Mouse (Mus musculus): ENCODE data around the gene Rab3gap2.

The Rab3gap2 gene

DNA sequence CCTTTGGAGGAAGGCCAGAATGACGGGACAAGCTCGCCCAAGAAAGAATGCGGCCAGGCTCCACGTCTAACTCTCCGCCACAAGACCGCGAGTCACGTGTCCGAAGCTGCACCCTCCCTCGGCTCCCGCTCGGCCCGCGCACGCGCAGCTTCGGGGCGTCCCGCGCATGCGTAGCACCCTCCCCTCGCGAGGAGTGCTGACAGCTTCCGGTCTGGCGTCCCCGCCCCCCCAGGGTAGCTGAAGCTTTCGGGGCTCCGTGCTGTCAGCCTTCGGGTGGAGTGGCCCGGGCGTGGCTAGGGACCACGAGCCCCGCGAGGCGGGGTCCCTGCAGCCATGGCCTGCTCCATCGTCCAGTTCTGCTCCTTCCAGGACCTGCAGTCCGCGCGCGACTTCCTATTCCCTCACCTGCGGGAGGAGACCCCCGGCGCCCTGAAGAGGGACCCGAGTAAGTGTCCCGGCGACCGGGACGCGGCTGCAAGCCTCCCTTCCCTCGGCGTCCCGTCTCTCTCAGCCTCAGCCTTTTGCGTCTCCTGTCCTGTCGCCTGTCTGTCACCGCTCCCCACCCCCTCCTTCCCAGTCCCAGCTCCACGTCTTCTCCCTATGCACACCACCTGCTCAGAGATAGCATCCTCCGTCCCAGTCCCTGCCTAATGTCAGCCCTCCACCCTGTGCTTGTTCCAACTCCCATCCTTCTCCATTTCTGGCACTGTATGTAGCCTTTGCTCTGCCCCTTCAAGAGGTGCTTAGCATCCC is at the start of gene Rab3gap2:
TSS of gene Rab3gap2 (plus strand) at position 209 of the 753 bp plus-strand sequence.
- DNase-seq, result peak; percentile 99

DNA sequence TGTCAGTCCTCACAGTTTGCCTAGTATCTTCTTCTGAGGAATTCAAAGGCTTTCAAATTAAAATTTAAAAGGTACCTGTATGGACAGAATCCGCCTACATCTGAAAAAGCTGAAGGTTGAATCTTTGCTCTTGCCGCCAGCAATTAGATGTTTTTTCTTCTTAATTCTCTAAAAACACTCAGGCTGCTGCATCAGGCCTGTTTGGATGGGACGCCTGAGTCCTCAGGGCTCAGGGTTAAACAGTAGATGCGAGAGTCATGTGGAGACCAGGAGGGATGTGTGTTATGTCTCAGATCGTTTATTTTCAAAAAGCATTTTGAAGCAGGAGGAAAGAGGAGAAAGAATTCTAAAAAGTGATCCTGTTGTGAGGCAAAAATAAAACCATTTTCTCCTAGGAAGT is 30.3 kb upstream of the Rab3gap2 start:
- DNase-seq, result no peak

DNA sequence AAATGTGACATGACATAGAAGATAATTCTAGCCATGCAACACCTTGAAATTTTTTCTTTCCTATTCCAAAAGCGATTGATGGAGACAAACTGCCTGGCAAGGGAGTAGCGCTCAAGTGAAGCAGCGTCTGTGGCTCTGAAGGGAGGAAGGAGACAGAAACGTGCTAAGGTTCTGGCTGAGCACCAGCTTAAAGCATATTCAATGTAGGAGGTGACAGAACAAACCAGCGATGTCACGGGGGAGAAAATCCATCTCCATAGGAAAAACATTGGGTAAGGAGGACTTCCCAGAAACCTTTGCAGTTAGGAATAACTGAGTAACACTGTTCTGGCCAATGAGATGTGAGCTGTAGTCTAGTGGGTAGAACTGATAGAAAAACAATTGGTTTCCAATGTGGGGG is 26.1 kb upstream of the Rab3gap2 start:
- DNase-seq, result no peak

DNA sequence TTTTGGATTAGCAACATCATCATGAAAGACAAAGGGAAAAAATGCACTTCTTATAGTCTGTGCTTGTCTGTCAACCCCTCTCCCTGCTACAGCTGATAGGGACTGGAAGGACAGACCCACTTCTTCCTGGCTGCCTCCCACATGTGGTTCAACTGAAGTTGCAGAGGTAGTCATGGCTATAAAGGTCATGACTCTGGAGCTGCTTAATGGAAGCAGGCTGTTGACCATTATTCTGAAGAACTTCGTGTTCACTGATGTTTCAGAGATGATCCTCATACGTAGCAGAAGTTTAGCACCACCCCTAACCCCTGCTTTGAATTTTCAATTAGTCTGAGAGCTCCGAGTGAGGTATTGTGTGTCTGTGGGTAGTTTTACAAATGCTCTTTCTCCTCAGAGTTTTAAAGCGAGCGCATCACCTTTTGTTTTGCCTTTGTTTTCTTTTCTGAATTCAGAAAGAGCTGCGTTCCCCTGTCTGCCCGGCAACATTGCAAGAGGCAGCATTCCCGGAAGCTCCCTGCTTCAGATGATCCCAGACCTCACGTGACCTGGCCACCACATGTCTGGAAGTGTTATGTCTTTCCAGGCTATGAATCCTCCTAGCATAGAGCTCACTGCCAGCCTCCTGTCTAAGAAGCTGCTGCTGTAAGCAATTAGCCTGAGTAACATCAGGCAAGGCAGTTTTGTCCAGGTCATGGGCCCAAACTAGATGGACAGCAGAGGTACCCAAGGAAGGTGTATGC is 20.2 kb upstream of the Rab3gap2 start:
- peak; percentile 46 to 55 for DNase-seq

DNA sequence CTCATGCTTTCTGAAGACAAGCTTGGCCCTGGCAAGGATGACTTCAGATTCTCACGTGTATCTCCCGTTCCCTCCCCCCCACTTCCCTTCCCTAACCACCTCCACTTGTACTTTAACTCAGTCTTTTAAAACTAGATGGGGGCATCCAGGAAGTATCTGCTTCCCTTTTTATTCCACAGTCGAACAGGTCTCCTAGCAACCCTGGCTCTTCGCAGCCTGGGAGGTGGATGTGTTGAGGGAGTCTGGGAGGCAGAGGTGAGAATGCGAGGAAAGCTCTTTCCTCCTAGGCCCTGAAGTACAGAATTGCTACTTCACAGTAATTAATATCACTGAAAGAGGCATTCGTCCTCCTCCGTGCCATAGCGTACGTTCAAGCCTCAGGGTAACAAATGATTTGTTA is 18.4 kb upstream of the Rab3gap2 start:
- DNase-seq, result no peak

DNA sequence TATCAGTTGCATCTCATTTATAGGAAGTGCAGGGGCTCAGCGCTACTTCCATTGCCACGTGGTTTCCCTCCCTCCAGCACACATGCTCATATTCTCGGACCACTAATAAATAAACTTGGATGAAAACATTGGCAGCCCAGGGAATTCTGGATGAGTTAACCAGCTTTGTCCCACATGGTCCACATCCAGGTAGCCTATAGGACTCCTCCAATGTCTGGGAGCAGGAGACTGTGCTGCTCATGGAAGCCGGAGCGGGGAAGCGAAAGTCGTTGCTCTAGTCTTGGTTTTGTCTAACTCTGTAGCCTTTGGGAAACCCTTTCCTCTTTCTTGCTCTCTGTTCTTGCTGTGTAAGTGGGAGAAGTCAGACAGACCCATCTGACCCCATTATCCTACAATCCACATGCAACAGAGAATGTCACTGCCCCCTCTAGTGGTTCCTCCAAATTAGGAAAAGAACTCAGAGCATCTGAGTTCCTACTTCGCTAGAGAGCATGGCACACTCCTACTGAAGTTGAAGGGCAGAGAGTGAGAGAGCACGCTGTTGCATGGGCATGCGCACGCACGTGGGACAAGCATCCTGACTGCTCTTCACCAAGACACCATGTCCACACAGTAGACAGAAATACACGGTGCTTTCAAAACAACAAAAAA is 16.7 kb upstream of the Rab3gap2 start:
- DNase-seq, result peak in 1 of 2 experiments; percentile 38

DNA sequence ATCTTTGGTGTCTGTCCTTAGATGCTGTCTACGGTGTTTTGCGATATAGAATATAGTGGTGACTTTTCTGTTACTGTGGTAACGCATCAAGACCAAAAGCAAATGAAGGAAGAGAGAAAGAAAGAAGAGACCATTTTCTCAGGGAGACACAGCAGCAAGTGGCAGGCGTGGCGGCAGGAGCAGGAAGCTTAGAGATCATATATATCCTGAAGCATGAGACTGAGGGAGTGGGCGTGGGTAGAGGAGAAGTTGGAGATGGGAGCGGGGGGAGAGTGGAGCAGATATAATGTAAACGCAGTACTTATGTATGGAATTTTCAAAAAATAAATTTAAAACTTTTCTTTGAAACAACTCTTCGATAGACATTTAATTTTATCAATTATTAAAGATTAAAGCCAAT is 14.0 kb upstream of the Rab3gap2 start:
- DNase-seq, result no peak

DNA sequence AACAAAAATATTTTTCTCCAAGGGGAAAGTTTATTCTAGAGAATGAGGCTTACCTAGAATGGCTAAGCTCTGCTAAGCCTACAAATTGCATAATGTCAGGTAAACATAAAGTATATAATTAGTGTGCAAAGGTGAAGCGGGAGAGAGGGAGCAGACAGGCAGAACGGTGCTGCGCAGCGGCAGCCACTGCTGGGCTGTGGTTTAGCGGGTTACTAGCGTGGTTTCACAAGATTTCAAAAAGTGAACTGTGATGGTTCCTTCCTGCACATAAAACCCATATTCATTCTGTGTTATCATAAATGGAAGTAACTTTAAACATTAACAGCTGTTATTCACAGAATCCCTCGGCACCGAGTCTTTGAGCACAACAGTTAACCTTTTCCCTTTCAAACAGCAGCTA is 11.8 kb upstream of the Rab3gap2 start:
- DNase-seq, result no peak

DNA sequence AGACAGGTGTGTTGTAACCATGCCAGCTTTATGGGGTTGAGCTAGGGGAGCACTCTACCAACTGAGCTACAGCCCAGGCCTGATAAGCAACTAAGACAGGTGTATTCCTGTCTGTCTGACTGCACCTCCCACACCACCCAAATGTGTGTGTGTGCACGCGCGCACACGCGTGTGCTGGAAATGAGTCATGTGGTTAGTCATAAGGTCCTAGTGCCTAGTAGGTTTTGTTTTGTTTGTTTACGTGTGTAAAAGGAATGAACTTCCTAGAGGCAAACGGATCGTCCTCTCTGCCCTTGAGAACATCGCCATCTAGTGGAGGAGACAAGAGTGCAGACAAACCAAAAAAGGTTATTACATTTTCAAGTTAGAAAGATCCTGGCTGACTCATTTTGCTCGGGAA is 10.4 kb upstream of the Rab3gap2 start:
- peak; percentile 31 to 43 for DNase-seq

DNA sequence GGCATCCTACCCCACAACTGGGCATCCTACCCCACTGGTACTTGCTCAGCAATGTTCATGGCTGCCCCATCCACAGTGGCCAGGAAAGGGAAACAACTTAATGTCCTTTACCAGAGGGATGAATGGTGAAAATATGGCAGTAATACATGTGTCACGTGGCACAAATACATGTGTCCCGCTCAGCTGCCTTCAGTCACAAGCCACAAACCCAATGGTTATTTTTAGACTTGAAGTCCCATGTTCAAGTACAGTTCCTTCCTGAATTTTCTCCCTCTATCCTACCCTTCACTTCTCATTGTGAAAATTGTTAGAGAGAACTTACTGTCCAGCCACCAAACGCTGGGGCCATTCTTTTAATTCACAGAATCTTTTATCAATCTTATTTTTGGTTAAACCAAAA is 7.6 kb upstream of the Rab3gap2 start:
- no peak for DNase-seq

DNA sequence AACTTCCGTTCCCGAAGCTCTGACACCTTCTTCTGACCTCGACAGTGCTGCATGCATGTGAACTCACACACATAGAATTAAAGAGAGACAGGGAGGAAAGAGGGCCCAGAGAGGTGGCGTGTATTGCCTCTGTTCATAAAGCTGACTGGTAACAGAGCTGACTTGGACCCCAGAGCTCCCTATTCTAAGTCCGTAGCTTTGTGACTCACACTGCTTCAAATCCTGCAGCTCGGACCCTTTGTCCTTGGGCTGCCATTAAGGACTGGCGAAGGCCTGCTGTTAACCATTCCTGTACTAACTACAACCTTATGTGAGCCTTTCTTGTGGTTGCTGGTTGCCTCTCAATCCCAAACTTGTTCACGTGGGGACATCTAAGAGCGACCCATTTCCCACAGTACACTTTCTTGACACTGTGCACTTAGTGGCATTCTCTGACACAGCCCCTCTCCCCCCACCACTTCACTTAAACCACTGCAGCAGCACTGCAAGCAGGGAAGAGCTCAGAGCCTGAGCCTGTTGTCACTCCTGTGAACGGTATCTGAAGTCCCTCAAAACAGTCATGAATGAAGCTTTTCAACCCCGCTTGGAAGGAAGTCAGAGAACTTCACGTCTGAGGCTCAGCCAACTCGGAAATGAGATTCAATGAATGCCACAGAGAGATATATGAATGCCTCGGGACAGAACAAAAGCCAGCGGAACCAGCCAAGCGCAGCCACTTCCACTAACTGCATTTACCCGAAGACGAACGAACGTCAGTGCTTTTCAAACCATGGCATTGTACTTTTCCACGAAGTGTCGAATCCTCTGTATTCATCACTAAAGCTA is 3.1 kb upstream of the Rab3gap2 start:
- DNase-seq, result peak in 1 of 2 experiments; percentile 22

DNA sequence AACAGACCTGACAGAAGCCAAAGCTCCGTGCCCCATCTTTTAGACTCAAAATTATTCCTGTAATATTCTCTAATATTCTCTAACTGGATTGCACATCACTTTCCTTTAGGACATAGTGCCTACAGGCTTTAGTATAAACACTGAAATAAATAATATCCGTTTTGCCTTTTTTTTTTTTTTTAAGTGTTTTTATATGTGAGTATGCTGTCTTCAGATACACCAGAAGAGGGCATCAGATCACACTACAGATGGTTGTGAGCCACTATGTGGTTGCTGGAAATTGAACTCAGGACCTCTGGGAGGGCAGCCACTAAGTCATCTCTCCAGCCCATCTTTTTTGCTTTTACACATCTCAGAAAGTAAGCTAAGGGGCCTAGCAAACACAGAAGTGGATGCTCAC is 1.9 kb upstream of the Rab3gap2 start:
- DNase-seq, result no peak

DNA sequence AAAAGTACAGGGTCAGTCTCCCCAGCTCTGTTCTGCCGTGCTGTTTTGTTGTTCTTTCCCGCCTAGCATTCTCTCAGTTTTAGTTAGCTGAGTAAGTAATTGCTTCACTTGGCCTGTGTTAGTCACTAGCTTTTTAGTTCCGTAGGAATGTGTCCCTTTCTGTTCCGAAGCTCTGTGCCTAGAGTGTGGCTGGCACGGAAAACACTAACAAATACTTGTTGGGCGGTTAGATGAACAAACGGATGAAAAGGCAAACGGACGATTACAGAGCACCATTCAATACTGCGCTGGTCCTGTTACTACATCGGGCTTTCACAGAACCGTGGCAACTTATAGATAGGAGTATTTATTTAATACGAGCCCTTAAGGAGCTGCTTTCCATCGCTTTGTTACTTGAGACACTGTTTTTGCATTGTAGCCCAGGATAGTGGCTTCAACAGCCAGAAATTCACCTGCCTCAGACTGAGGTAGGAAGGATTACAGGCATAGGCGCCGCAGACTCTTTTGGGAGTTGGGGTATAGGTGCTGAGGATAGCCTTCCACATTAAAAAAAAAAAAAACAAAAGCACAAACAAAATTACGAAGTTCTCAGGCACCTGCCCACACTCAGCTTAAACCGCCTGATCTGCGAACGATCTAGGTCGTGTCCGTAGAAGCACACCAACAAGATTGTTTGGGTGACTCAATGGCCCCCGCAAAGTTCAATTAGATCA is 565 bp upstream of the Rab3gap2 start:
- DNase-seq, result peak in 1 of 2 experiments; percentile 41

DNA sequence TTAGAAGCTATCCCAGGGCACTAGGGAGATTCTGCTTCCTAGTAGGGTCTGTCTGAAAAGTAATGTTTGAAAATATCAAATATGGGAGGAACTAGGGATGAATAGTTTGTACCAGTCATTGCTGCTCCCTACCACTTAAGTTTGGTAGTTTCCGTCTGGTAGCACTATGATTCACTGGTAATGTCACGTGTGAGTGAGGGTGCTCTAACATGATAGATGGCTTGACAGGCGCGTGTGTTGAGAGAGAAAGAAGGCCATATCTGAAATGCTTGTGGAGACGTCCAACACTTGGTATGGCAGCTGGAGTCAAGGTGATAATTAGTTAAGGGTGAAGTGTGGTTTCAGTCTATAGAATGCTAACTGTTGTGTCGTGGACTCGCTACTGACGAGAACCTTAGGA is 1.2 kb downstream of the Rab3gap2 start:
- no peak for DNase-seq

DNA sequence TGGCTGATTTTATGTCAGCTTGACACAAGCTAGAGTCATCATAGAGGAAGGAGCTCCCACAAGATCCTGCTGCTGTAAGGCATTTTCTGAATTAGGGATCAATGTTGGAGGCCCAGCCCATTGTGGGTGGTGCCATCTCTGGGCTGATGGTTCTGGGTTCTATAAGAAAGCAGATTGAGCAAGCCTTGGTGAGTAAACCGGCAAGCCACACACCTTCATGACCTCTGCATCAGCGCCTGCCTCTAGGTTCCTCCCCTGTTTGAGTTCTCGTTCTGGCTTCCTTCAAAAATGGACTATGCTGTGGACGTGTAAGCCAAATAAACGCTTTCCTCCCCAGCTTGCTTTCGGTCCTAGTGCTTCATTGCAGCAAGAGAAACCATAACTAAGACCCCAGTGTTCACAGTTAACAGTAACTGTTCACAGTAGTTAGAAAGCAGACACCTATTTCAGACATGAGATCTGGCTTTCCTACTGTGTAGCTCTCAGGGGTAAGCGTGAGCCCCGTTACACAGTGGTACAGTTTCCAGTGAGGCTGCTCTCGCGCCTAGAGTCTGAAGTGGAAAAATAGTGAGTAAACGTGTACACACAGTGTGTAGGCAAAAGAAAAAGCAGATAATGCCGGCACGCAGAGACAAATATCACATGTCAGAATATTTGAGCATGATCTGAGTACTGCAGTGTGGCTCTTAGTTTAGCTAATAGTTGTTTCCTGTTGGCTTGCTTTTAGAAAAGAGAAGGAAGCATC is 4.1 kb downstream of the Rab3gap2 start:
- DNase-seq, result no peak

DNA sequence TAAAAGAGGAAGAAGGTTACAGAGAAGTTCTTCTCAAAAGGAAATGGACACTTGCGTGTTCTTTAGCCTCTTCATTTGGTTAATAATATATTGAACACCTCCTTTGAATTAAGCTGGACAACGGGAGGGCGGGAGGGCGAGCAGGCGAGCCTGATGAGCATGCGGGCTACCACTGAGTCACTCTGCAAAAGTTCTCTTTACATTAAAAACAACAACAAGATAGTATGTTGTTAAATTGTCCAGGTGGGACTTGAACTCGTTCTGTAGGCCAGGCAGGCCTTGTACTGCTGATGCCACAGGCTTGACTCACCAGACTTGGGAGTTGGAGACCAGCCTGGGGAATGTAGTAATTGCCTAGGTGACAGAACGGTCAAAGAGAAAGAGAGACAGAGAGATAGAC is 4.8 kb downstream of the Rab3gap2 start:
- DNase-seq, result no peak

DNA sequence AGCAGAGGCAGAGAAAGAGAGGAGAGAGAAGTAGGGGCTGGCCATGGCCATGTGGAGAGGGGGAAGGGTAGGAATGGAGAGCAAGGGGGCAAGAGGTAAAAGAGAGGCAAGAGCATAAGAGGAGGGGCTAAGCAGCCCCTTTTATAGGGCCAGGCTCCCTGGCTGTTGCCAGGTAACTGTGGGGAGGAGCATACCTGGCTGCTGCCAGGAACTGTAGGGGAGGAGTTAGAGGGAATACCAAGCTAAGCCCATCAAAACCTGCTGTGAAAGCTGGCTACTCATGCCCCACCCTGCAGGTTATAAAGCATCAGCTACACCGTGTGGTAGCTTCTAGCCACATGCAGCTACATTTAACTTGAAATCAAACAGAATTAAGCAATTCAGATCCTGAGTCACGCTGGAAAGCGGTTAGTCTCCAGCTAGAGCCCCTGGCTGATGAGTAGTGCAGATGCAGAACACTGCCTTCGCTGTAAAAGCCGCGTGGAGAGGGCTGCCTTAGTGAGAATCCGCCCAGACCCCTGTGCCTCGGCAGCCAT is 5.8 kb downstream of the Rab3gap2 start:
- no peak for DNase-seq

DNA sequence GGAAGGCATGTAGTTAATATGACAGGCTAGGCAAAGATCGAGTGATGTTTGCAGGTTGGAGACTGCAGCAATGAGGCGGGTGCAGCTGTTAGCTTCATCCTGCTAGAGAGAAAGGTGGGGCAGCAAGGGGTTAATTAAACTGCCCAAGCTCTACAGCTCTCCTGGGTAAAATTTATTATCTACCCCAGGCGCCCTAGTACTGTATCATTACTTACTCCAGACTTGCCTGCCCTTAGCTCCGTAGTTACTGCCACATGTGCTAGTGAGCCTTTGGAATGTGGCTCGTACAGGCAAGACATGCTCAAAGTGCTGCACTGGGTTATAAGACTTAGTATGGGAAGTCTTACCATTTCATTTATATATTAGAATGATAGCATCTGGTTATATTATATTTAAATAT is 12.4 kb downstream of the Rab3gap2 start:
- no peak for DNase-seq

DNA sequence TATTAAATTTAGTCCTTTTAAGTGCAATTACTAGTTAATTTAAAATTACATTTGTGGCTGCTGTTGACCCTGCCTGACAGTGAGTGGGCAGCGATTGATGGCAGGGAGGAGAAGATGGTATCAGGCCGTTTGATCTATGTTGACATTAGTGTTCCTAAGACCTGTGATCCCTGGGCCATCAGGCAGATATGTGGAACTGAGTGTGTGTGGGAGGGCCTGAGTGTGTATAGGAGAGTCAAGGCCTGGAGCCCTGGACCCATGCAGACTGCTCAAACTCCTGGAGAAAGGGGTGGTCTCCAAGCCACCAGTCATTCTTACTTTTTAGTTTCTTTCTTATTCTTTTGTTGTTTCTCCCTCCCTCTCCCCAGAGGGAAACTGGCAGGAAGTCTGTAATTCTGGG is 12.8 kb downstream of the Rab3gap2 start:
- no peak for DNase-seq

DNA sequence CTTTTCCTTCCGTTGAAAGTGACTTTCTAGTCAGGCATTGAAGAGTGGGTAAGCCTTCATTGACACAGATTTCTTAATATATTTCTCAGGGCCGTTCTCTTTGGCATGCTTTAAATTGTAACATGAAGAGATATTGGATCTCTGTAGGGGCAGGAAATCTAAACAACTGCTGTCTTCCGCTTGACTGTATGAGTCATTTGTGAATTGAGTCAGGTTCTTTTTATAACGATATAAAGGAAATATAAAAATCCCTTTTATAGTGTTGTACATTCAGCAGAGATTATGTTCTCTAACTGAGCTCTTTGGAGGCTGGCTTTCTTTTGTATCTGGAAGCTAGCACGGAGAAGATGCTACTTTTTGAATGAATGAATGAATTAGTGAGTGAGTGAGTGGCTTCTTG is 14.0 kb downstream of the Rab3gap2 start:
- no peak for DNase-seq

DNA sequence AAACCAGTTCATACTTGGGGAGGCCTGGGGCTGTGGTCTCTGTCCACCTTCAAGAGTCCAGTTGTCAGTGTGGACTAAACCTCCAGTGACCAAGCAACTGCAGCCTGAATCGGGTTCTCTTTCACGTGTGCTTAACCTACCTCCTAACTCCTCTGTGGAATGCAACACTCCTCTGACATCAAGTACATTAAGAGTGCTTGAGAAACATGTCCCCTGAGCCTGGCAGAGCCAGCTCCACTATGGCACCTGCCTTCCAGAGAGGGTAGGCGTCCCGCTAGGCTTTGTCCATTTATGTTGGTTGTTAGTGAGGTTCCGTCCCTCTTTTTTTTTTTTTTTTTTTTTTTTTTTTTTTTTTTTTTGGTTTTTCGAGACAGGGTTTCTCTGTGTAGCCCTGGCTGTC is 23.0 kb downstream of the Rab3gap2 start:
- DNase-seq, result no peak

All from kidney, postnatal 4 days (tissue).